Mouse (Mus musculus): ENCODE data around the gene Dgkg.

GRCm38 (mm10) chr16:22548167-22549080 is 108.6 kb downstream of the Dgkg start:
- TF ChIP-seq CTCF (IDR thresholded peaks at IDR 0.05; ENCODE audit: insufficient read depth, low read length) (peak; percentile 91), POLR2A (IDR thresholded peaks at IDR 0.05; ENCODE audit: borderline replicate concordance, extremely low read depth, low read depth, low read length) (peak; percentile 19; the same call in 1 of the 2 replicates)

Data from lung, adult 2 months (tissue).